In genomic region chr5:91792732-91793131, GRCm38 (mm10) we compare ENCODE assay signal across 20 mouse cellular contexts.
"Had no signal": no experiment of that assay in that cellular context is flagged by ENCODE, and none has a peak within 500 bp of the region (broad histone marks: within the 10 kb centered on the region; RNA-seq: fewer than 3 reads in every experiment).

No protein-coding gene starts in this region.

- H3K4me3 ChIP-seq: layer of hippocampus, adult 2 months; limb, embryonic 10.5 days; limb, embryonic 13.5 days; liver, embryonic 13.5 days; midbrain, embryonic 12.5 days; midbrain, embryonic 15.5 days; myocyte had no signal

- DNase-seq: kidney, adult 11 months; kidney, adult 8-10 months; kidney, postnatal 14 days; layer of hippocampus, adult 9-11 months; liver; liver, embryonic 13.5 days; lung, adult 2 months; lung, postnatal 14 days; lung, postnatal 4 days; right cerebral cortex, adult 18-20 months; right cerebral cortex, postnatal 25 days; spleen, adult 18-20 months; thymus, adult 18-20 months; thymus, postnatal 36 days had no signal

- H3K9ac ChIP-seq: limb, embryonic 13.5 days; liver, embryonic 13.5 days; midbrain, embryonic 12.5 days; midbrain, embryonic 15.5 days had no signal

- ATAC-seq: midbrain, embryonic 15.5 days had no signal

- H3K4me1 ChIP-seq: limb, embryonic 10.5 days; liver, embryonic 13.5 days; midbrain, embryonic 12.5 days; midbrain, embryonic 15.5 days had no signal

- H3K36me3 ChIP-seq: limb, embryonic 10.5 days; limb, embryonic 13.5 days; liver, embryonic 13.5 days; midbrain, embryonic 12.5 days; midbrain, embryonic 15.5 days had no signal

- H3K27ac ChIP-seq: layer of hippocampus, adult 2 months; limb, embryonic 10.5 days; limb, embryonic 13.5 days; liver, embryonic 13.5 days; midbrain, embryonic 12.5 days; midbrain, embryonic 15.5 days had no signal

- H3K9me3 ChIP-seq: limb, embryonic 10.5 days; limb, embryonic 13.5 days; liver, embryonic 13.5 days; midbrain, embryonic 12.5 days; midbrain, embryonic 15.5 days had no signal

- H3K27me3 ChIP-seq: limb, embryonic 13.5 days; liver, embryonic 13.5 days; midbrain, embryonic 12.5 days; midbrain, embryonic 15.5 days had no signal

- H3K4me2 ChIP-seq: limb, embryonic 13.5 days; liver, embryonic 13.5 days; midbrain, embryonic 12.5 days; midbrain, embryonic 15.5 days had no signal
